Mouse (Mus musculus): ENCODE results near the gene Tmem150c.

DNA sequence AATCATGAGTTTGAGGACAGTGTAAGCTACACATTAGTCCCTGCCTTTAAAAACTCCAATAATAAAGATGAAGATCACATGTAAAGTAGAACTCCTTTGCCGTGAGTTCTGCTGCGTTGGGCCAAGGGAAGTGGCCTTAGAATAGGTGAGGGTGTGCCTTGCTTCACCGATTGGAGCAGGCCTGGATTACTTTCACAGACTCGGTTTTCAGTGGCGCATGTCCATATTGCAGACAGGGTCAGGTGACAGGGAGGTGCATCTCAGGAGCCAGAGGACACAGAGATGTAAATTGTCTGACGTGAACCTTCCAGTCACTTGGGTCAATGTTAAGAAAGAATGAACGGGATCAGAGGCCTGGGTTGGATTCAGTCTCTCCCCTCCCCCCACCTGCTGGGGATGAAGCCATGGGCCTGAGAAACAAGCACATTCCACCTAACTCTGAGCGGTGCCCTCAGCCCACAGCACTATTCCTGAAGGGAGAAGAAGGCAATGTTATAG is 112.4 kb downstream of the Tmem150c start:
- TF ChIP-seq CTCF (IDR thresholded peaks at IDR 0.05; ENCODE audit: low read depth) (no peak), EP300 (IDR thresholded peaks at IDR 0.05; ENCODE audit: low read depth) (no peak)
